Mouse (Mus musculus) thymus, postnatal 36 days (tissue): ENCODE measurements around the gene Gm21119.
"Not testable (repeated sequence)": the region's sequence is repeated elsewhere in the genome, so short reads cannot be mapped to it uniquely, and the experiment has no call there.

Experiments
- DNase-seq, 2 experiments: peaks; one replicate each; pipeline ENCODE4 v3.0.0; 2022; ENCODE audit warnings: mixed read lengths in 2 of 2

Gm21119 gene

DNA sequence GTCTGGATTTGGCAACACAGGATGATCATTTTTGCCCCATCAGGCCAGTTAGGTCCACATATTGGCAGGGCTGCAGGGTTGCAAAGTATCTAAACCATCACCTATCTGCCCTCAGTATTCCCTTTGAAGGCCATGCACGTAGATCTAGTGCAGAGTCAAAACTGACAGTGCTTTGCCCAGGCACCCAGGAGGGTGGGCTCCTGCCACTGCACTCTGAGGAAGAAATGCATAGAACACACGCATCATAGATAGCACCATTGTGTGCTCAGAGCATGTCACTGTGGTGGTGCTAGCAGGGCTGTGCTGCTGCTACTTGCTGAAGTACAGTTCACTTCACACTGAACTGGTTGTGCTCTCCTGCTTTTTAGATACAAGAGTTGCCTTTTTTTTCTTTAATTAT is at the start of gene Gm21119:
TSS of gene Gm21119 (plus strand) at position 301 of the 400 bp plus-strand sequence.
- not testable (repeated sequence) for DNase-seq

DNA sequence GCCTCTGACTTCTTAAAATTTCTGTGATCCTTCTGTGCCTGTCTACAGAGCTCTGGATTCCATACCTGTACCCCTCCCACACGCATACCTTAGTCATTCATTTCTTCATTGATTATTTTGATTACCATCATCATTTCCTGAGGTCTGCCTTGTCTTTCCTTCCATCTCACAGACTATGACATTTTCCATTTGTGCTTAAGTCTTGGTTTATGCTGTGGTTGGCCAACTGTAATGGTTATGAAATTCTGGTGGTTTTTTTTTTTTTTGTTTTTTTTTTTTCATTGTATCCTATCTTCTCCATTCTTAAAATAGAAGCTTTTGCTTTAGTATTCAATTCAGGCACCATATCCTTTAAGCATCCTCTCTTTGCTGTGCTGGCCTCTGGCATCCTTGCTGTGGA is 48.0 kb upstream of the Gm21119 start:
- DNase-seq, result not testable (repeated sequence)

GRCm38 (mm10) chr8:20581081-20581480 is 33.6 kb upstream of the Gm21119 start:
- DNase-seq, result peak in 1 of 2 experiments; percentile 2

- DNase-seq, result not testable (repeated sequence)
Observed at GRCm38 (mm10) chr8:20582772-20583171, 31.9 kb upstream of the Gm21119 start.

DNA sequence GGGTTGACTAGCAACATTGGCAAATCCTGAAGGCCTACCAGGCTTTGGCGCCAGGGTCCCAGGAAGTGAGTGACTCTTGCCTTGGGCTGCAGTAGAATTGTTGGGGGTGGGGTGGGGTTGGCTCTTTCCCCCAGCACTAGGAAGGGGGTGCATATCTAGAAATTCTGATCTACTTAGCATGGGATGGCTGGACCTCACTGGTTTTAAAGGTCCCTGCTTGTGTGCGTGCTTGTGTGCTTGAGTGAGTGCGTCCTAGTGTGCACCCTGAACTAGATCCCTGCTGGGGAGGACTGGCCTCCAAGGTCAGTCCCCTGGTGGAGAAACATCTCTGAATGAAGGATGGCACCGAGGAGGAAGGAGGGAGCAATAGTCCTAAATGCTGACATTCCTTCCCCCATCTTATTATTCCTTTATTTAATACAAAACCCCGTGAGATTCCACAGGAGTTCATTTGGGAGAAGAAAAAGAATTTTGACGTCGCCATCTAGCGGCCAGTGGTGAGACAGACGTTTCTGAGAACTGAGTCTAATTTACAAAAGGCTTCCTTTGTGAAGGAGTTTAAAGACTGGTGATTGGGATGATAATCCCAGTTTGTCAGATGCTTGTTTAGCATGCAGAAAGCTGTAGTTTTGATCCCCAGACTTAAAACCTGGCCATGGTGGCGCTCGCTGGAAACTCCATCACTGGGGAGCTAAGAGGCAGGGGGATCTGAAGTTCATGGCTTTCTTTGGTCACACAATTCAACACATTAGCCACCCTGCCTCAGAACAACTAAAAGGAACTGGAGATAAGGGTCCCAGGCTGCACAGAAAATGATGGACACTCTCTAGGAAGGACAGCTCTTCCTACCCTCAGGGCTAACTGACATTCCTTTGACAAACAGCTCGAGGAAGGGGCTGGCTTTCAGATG is 26.2 kb upstream of the Gm21119 start:
- not testable (repeated sequence) for DNase-seq

GRCm38 (mm10) chr8:20589178-20589539 is 25.6 kb upstream of the Gm21119 start:
- peak; percentile 11 to 13 for DNase-seq

- peak; percentile 42 to 47 for DNase-seq
Observed at GRCm38 (mm10) chr8:20590117-20590997, 24.4 kb upstream of the Gm21119 start.

GRCm38 (mm10) chr8:20591002-20591401 is 23.7 kb upstream of the Gm21119 start:
- DNase-seq, result not testable (repeated sequence)

DNA sequence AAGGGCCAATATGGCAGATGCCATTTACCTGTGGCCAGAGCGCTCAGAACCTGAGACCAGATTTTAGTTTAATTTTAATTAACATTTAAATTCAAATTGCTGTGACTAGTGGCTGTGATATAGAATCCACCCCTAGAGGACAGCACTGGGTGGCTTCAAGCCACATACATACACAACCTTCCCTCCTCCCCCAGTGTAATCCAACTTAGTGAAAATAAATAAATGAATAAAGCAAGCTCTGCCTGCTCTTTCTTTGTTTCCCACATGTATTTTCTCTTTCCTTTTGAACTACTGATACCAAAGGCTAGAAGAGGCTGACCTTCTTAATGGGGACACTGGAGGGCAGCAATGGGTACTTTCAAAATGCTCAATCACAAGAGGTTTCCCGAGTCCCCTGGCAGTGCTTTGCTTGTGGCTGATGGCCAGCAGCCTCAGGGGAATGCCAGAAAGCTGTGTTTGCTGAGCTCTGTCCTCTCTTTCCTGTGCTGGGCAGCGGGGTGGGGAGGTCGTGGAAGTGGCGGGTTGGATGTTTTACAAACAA is 21.9 kb upstream of the Gm21119 start:
- DNase-seq, result not testable (repeated sequence)

DNA sequence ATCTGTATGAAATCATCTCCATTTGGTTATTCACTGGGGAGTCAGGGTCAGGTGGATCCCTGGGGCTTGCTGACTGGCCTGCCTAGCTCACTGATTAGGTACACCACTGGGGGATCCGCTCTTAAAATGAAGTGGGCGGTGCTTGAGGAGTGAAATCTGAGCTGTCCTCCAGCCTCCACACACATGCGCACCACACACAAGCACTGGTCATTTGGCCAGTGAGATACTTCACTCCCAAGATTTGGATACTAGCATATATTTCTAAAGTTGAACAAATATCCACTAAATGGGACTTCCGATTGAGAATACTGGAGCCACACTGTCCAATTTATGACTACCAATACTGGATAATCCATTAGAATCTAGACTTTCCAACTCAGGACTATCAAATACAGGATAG is 20.9 kb upstream of the Gm21119 start:
- peak; percentile 46 to 53 for DNase-seq

GRCm38 (mm10) chr8:20596081-20596841 is 18.5 kb upstream of the Gm21119 start:
- DNase-seq, result not testable (repeated sequence)

GRCm38 (mm10) chr8:20596842-20597708 is 17.6 kb upstream of the Gm21119 start:
- peak; percentile 41 to 49 for DNase-seq

DNA sequence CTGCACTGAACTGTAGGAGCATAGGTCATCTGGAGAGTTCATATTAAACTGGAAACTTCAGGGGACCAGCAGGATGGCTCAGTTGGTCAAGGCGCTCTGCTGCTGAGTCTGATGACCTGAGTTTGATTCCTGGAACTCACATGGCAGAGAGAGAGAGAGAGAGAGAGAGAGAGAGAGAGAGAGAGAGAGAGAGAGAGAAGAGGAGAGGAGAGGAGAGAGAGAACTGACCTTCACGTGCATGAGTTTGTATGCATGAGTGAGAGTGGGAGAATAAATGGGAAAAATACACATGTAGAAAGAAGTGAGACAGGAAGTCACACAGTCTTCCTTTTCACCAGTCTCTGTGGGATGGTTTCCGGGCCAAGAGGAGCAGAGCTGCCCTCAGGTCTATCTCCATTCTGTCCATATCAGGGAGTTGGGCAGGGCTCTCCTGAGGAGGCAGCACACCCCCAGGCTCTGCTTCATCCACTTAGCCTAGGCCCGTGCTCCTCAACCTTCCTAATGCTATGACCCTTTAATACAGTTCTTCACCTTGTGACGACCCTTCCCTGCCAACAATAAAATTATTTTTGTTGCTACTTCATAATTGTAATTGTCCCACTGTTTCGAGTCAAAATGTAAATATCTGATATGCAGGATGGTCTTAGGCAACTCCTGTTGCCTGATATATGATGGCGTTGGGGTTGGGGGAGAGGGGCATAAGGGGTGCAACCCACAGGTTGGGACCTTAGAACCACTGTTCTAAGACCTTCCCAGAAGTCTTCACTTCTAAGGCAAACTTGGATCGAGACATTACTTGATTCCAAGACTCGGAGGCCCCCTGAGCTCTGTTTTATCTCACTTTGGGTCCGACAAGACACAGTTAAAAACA is 16.2 kb upstream of the Gm21119 start:
- DNase-seq, result not testable (repeated sequence)

- DNase-seq, result not testable (repeated sequence)
Observed at GRCm38 (mm10) chr8:20599350-20599749, 15.4 kb upstream of the Gm21119 start.

GRCm38 (mm10) chr8:20610856-20611255 is 3.9 kb upstream of the Gm21119 start:
- not testable (repeated sequence) for DNase-seq

- peak in 1 of 2 experiments; percentile 1 for DNase-seq
Observed at GRCm38 (mm10) chr8:20612721-20613120, 2.0 kb upstream of the Gm21119 start.

DNA sequence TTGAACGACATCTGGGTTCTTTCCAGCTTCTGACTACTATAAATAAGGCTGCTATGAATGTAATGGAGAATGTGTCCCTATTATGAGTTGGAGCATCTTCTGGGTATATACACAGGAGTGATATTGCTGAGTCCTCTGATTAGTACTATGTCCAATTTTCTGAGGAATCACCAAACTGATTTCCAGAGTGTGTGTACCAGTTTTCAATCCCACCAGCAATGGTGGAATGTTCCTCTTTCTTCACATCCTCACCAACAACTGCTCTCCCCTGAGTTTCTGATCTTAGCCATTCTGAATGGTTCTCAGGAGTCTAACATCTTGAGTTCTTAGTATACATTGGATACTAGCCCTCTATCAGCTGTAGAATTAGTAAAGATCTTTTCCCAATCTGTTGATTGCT is 16.0 kb downstream of the Gm21119 start:
- not testable (repeated sequence) for DNase-seq

DNA sequence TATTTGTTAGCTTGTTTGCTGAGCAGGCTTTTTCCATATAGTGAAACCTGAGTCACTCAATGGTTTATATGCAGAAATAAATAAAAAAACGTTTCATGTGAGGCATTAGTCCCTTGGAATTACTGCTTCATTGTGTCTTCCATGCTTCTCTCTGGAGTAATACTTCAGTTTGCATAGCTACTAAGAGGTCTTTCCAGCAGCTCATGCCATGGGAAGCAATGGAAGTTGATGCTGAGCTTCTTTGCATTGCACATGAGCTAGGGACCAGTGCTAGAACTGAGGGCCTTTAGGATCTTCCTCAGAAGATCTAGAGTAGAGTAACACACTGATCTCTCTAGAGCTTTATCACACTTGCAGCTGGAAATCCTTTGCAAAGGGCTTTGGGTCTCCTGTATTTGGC is 23.2 kb downstream of the Gm21119 start:
- not testable (repeated sequence) for DNase-seq

DNA sequence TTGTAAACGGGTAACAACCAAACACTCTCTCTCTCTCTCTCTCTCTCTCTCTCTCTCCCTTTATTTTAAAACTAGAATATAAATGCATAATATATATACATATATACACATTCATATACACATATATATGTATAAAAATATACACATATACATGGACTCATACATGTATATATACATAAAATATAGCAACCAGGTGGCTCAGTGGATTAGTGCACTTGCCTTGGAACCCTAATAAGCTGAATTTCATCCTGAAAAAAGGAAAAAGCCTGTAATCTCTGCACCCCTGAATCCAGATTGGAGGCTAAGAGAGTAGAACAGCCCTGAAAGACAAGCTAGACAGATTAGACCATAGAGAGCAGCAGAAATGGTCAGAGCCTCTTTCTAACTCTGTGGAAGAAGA is 28.8 kb downstream of the Gm21119 start:
- DNase-seq, result not testable (repeated sequence)

GRCm38 (mm10) chr8:20652976-20653375 is 38.3 kb downstream of the Gm21119 start:
- peak; percentile 6 to 11 for DNase-seq
